Mouse (Mus musculus): Measurements from ENCODE around the gene Rgl3.

GRCm38 (mm10) chr9:21961366-21961980 is 27.8 kb downstream of the Rgl3 start:
- TF ChIP-seq CTCF (IDR thresholded peaks at IDR 0.05; ENCODE audit: extremely low read depth, insufficient read depth, insufficient read length, insufficient replicate concordance) (no peak), POLR2A (IDR thresholded peaks at IDR 0.05; ENCODE audit: low read depth, low read length) (no peak)

Data from spleen, adult 2 months (tissue).